Mouse (Mus musculus): ENCODE data around the gene Speer4d. TPM values are rescaled to one million over a fixed set of nuclear protein-coding genes. Genes with fewer than 3 reads are reported as not detected.
"Not testable (repeated sequence)": the region's sequence is repeated elsewhere in the genome, so short reads cannot be mapped to it uniquely, and the experiment has no call there.

Speer4d gene
- total and polyA plus RNA-seq, 2 experiments from 2014 or later, result not detected

DNA sequence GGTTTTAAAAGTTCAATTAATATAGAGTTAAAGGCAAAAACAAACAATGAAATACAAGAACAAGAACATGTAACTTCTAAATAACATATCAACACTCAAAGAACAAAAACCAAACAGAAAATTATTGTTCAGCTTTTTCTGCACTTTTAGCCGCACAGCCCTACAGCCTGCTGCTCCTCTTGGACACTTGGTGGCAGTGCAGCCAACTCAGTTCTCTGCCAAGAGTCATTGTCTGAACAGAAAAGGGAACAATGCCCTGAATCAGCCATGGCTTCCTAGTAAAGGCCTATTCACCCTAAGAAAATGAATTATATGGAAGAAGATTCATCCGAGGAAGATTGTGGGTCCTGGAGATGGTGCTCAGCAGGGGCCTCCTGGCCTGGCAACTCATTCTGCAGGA is 33.5 kb downstream of the Speer4d start:
- not testable (repeated sequence) for H3K27ac ChIP-seq (ENCODE audit: low read depth); ATAC-seq (ENCODE audit: insufficient read depth, low read depth); H3K9me3 ChIP-seq (replicated peaks; ENCODE audit: control insufficient read depth, low read length); H3K4me1 ChIP-seq (ENCODE audit: control insufficient read depth, insufficient read depth); H3K4me3 ChIP-seq (ENCODE audit: low read depth, low read length); H3K27me3 ChIP-seq (ENCODE audit: control insufficient read depth, insufficient read depth, low read length); H3K9ac ChIP-seq (replicated peaks; ENCODE audit: low read depth, low read length); H3K4me2 ChIP-seq (ENCODE audit: low read depth, low read length); H3K36me3 ChIP-seq (replicated peaks; ENCODE audit: control insufficient read depth, insufficient read depth, low read length)
- peak; percentile 30; the same call in 1 of the 2 replicates for TF ChIP-seq CTCF (IDR thresholded peaks at IDR 0.05; ENCODE audit: low read depth)
- DNase-seq (ENCODE audit: low spot score), result peak; percentile 5
- 58% methylated on average over 2 of the region's 2 CpGs for WGBS

DNA sequence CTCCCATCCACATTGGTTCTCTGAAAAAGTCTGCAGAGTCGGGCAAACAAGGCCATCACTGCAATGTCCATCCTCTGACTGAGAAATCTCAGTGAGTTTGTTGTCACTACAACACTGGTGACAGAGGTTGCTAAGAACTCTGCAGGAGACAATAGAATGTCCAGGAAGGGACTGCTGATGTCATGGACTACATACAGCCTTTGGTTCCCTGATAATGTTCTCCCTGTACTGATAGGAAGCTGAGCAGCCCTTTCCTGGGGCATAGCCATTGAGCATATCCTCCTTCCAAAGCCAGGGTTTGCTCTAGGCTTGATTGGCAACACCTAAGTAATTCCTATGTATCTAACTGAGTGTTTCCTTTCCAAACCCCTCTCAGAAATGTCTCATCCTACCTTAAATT is 38.1 kb downstream of the Speer4d start, which contains the start of gene 4930572O03Rik:
4930572O03Rik (minus strand) TSS at position 101 of the 400 bp plus-strand sequence.
- H3K4me2 ChIP-seq (ENCODE audit: low read depth, low read length); H3K27me3 ChIP-seq (ENCODE audit: control insufficient read depth, insufficient read depth, low read length); H3K4me1 ChIP-seq (ENCODE audit: control insufficient read depth, insufficient read depth); H3K36me3 ChIP-seq (replicated peaks; ENCODE audit: control insufficient read depth, insufficient read depth, low read length); H3K27ac ChIP-seq (ENCODE audit: low read depth); H3K9ac ChIP-seq (replicated peaks; ENCODE audit: low read depth, low read length); H3K4me3 ChIP-seq (ENCODE audit: low read depth, low read length); ATAC-seq (ENCODE audit: insufficient read depth, low read depth); H3K9me3 ChIP-seq (replicated peaks; ENCODE audit: control insufficient read depth, low read length): not testable (repeated sequence)
- WGBS, result 55% methylated on average over 1 of the region's 1 CpGs
- peak; percentile 5 for DNase-seq (ENCODE audit: low spot score)

DNA sequence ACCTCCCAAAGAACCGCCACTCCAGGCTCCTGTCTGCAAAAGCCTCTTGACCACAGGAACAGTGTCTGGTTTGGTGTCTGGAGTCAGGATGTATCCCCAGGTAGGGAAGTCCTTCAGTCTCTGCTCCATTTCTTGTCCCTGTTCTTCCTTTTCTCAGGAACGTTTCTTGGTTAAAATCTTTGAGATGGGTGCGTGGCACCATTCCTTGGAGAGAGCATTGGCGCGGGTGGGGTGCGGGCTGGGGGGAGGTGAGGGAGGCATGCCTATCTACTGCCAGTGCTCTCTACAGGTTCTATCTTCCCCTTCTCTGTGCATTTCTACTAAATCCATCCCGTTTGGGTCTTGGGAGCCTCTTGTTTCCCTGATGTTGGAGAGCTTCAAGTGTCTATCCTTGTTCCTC is 45.0 kb downstream of the Speer4d start:
- not testable (repeated sequence) for H3K27me3 ChIP-seq (ENCODE audit: control insufficient read depth, insufficient read depth, low read length); H3K36me3 ChIP-seq (replicated peaks; ENCODE audit: control insufficient read depth, insufficient read depth, low read length); H3K4me1 ChIP-seq (ENCODE audit: control insufficient read depth, insufficient read depth); H3K4me3 ChIP-seq (ENCODE audit: low read depth, low read length); H3K4me2 ChIP-seq (ENCODE audit: low read depth, low read length); DNase-seq (ENCODE audit: low spot score); H3K27ac ChIP-seq (ENCODE audit: low read depth); ATAC-seq (ENCODE audit: insufficient read depth, low read depth); H3K9me3 ChIP-seq (replicated peaks; ENCODE audit: control insufficient read depth, low read length); H3K9ac ChIP-seq (replicated peaks; ENCODE audit: low read depth, low read length)
- WGBS, result 71% methylated on average over 7 of the region's 7 CpGs

DNA sequence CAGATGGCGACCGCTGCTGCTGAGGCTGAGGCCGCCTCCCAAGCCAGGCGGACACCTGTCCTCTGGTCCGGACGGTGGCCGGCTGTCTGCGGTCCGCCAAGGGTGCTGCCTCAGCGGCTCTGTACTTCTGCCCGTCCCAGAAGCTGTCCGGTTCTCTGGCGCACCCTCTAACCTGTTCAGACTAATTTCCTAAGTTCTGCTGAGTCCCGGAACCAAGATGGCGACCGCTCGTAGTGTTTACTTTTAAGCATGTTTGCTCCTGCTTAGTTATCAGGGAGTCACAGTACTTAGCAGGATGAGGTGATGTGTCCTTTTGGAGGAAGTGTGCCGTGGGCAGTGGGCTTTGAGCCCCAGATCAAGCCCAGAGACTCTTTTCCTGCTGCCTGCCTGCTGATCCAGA is 51.9 kb downstream of the Speer4d start:
- DNase-seq (ENCODE audit: low spot score); H3K27ac ChIP-seq (ENCODE audit: low read depth); H3K27me3 ChIP-seq (ENCODE audit: control insufficient read depth, insufficient read depth, low read length); H3K36me3 ChIP-seq (replicated peaks; ENCODE audit: control insufficient read depth, insufficient read depth, low read length); H3K4me2 ChIP-seq (ENCODE audit: low read depth, low read length); H3K4me3 ChIP-seq (ENCODE audit: low read depth, low read length); H3K4me1 ChIP-seq (ENCODE audit: control insufficient read depth, insufficient read depth); H3K9ac ChIP-seq (replicated peaks; ENCODE audit: low read depth, low read length); H3K9me3 ChIP-seq (replicated peaks; ENCODE audit: control insufficient read depth, low read length): not testable (repeated sequence)
- ATAC-seq (ENCODE audit: insufficient read depth, low read depth), result peak; percentile 41; the same call in 1 of the 2 replicates
- WGBS, result 78% methylated on average over 7 of the region's 18 CpGs

Other genes starting within 250 kb of the Speer4d start
- gene Gm21149, start 142.5 kb upstream of the Speer4d start, total RNA-seq (2014; rRNA removed; ENCODE audit: low replicate concordance), result not detected in 2 replicates
- not detected in 2 replicates for gene Gm21149, start 142.5 kb upstream of the Speer4d start, polyA plus RNA-seq (2015; fragmentation: Nextera tagmentation; extraction: Ambion mirVana)
- not detected in 2 replicates for gene Gm21190, start 89.8 kb upstream of the Speer4d start, total RNA-seq (2014; rRNA removed; ENCODE audit: low replicate concordance)
- gene Gm21190, start 89.8 kb upstream of the Speer4d start, polyA plus RNA-seq (2015; fragmentation: Nextera tagmentation; extraction: Ambion mirVana), result 0.10 TPM in 1 of 2 replicates, not detected in the other
- 0.23 TPM in 1 of 2 replicates, not detected in the other for gene Gm21083, start 41.7 kb upstream of the Speer4d start, total RNA-seq (2014; rRNA removed; ENCODE audit: low replicate concordance)
- gene Gm21083, start 41.7 kb upstream of the Speer4d start, polyA plus RNA-seq (2015; fragmentation: Nextera tagmentation; extraction: Ambion mirVana), result 0.12 TPM in 1 of 2 replicates, not detected in the other
- not detected in 2 replicates for gene 4930572O03Rik, start 38.0 kb downstream of the Speer4d start, total RNA-seq (2014; rRNA removed; ENCODE audit: low replicate concordance)
- not detected in 2 replicates for gene 4930572O03Rik, start 38.0 kb downstream of the Speer4d start, polyA plus RNA-seq (2015; fragmentation: Nextera tagmentation; extraction: Ambion mirVana)
- not detected in 2 replicates for gene Speer4c, start 95.2 kb downstream of the Speer4d start, total RNA-seq (2014; rRNA removed; ENCODE audit: low replicate concordance)
- 0.12 and 0.15 TPM in 2 replicates for gene Speer4c, start 95.2 kb downstream of the Speer4d start, polyA plus RNA-seq (2015; fragmentation: Nextera tagmentation; extraction: Ambion mirVana)